ENCODE assay signal across 16 mouse cellular contexts in genomic region chr12:83084614-83085013, GRCm38 (mm10).
DNase-seq lines count a peak whose midpoint lies in the region.
"Had no signal": no experiment of that assay in that cellular context is flagged by ENCODE, and none has a peak within 500 bp of the region (broad histone marks: within the 10 kb centered on the region; RNA-seq: fewer than 3 reads in every experiment).

No protein-coding gene starts in this region.

- DNase-seq in heart, adult 11 months, result peak; percentile 70
- DNase-seq in heart, adult 9 months (ENCODE audit: low spot score in 2 of 2), result no peak
- peak; percentile 72 for DNase-seq in R1 (ENCODE audit: low read depth, low spot score)
- DNase-seq in spleen, postnatal 36 days (ENCODE audit: low spot score in 2 of 2), result no peak
- DNase-seq in Muller cell, postnatal 12 days (ENCODE audit: inconsistent ontology term), result no peak
- DNase-seq: adrenal gland, adult 2 months; adrenal gland, postnatal 10 days; adrenal gland, postnatal 25 days; B cell, adult 2 months; cerebellum, adult 11 months; cerebellum, adult 18-20 months; cerebellum, adult 8-10 months; cerebellum, adult 9-11 months; cerebellum, postnatal 14 days; cerebellum, postnatal 36 days; embryo, embryonic 11 days had no signal

Comparison
In these comparisons a context has a peak if more than half of its experiments do, and no peak if none do; other contexts are left out.
1. DNase-seq: peak in heart, adult 11 months (single experiment) and R1 (single experiment); none in heart, adult 9 months (0 of 2), spleen, postnatal 36 days (0 of 2) and Muller cell, postnatal 12 days (single experiment).